Mouse (Mus musculus): Measurements from ENCODE around the gene Nectin4. TPM values are rescaled to one million over a fixed set of nuclear protein-coding genes. Genes with fewer than 3 reads are reported as not detected.

The Nectin4 gene
- polyA plus RNA-seq, 1 experiment from 2014 or later, result 2.3 TPM

DNA sequence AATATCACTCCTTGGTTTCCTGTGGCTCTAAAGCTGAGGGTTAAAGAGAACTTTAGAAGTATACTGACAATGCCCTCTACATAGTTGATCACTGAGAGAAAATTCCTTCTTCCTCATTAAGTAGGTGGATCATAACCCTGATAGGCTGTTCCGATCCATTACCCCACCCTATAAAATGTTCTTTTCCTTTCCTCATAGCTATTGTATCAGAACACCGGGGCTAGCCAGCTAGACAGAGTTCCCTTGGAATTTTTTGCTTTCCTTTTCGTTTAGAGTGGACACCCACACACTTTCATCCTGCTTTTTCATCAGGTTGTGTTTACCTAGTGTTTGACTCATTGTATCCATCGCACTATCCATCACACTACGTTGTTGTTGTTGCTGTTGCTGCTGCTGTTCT, 54.7 kb downstream of the Nectin4 start:
- Histone ChIP-seq H3K4me1 (ENCODE audit: insufficient read depth) (0 out of 2 replicates have a peak, but pooled peaks cover 5% of the 10 kb centered on the region), H3K4me2 (no peak overlapping the region), H3K27me3 (ENCODE audit: insufficient read depth, low read length) (no peaks in the 10 kb centered on the region), H3K9me3 (ENCODE audit: low read depth, low read length) (no peaks in the 10 kb centered on the region), H3K9ac (no peak overlapping the region), H3K4me3 (ENCODE audit: low read depth, low read length) (no peak overlapping the region), H3K27ac (ENCODE audit: low read depth) (no peak overlapping the region), H3K36me3 (ENCODE audit: insufficient read depth) (peaks cover 13% of the 10 kb centered on the region)
- DNase-seq (peak; percentile 19), ATAC-seq (ENCODE audit: insufficient read depth) (no peak)
- 42% methylated on average over 5 of the region's 5 CpGs for WGBS
- no peak for TF ChIP-seq CTCF (IDR thresholded peaks at IDR 0.05; ENCODE audit: low read depth)

GRCm38 (mm10) chr1:171425126-171425525, 55.2 kb downstream of the Nectin4 start:
- 35% methylated on average over 4 of the region's 4 CpGs for WGBS

GRCm38 (mm10) chr1:171432158-171432557, 62.3 kb downstream of the Nectin4 start:
- TF ChIP-seq CTCF (IDR thresholded peaks at IDR 0.05; ENCODE audit: low read depth), result no peak

More at GRCm38 (mm10) chr1:171425126-171425525, 55.2 kb downstream of the Nectin4 start:
- Histone ChIP-seq H3K4me3 (ENCODE audit: low read depth, low read length) (no peak overlapping the region), H3K9me3 (ENCODE audit: low read depth, low read length) (no peaks in the 10 kb centered on the region), H3K36me3 (ENCODE audit: insufficient read depth) (peaks cover 8% of the 10 kb centered on the region; the same call in 1 of the 2 replicates), H3K27me3 (ENCODE audit: insufficient read depth, low read length) (no peaks in the 10 kb centered on the region), H3K4me1 (ENCODE audit: insufficient read depth) (0 out of 2 replicates have a peak, but pooled peaks cover 5% of the 10 kb centered on the region), H3K9ac (no peak overlapping the region), H3K27ac (ENCODE audit: low read depth) (no peak overlapping the region), H3K4me2 (no peak overlapping the region)
- no peak for TF ChIP-seq CTCF (IDR thresholded peaks at IDR 0.05; ENCODE audit: low read depth)
- ATAC-seq (ENCODE audit: insufficient read depth) (no peak), DNase-seq (peak; percentile 72)

GRCm38 (mm10) chr1:171435288-171435814, 65.5 kb downstream of the Nectin4 start:
- peak; percentile 48 for DNase-seq
- peaks cover 14% of the 10 kb centered on the region for H3K4me1 ChIP-seq (ENCODE audit: insufficient read depth)
- no peaks in the 10 kb centered on the region for H3K27me3 ChIP-seq (ENCODE audit: insufficient read depth, low read length)
- H3K4me3 ChIP-seq (ENCODE audit: low read depth, low read length), result no peak overlapping the region
- H3K36me3 ChIP-seq (ENCODE audit: insufficient read depth), result no peaks in the 10 kb centered on the region
- H3K4me2 ChIP-seq, result no peak overlapping the region
- no peak overlapping the region for H3K9ac ChIP-seq
- no peak overlapping the region; the same call in 1 of the 2 replicates for H3K27ac ChIP-seq (ENCODE audit: low read depth)
- TF ChIP-seq CTCF (IDR thresholded peaks at IDR 0.05; ENCODE audit: low read depth), result no peak
- no peak for ATAC-seq (ENCODE audit: insufficient read depth)
- 21% methylated on average over 7 of the region's 7 CpGs for WGBS
- H3K9me3 ChIP-seq (ENCODE audit: low read depth, low read length), result no peaks in the 10 kb centered on the region

More at GRCm38 (mm10) chr1:171432158-171432557, 62.3 kb downstream of the Nectin4 start:
- no peak overlapping the region for H3K4me2 ChIP-seq
- no peak overlapping the region for H3K4me3 ChIP-seq (ENCODE audit: low read depth, low read length)
- WGBS, result 76% methylated on average over 5 of the region's 5 CpGs
- no peak for DNase-seq
- no peaks in the 10 kb centered on the region for H3K36me3 ChIP-seq (ENCODE audit: insufficient read depth)
- no peaks in the 10 kb centered on the region for H3K27me3 ChIP-seq (ENCODE audit: insufficient read depth, low read length)
- H3K9me3 ChIP-seq (ENCODE audit: low read depth, low read length), result no peaks in the 10 kb centered on the region
- no peak overlapping the region for H3K9ac ChIP-seq
- no peak overlapping the region for H3K27ac ChIP-seq (ENCODE audit: low read depth)
- ATAC-seq (ENCODE audit: insufficient read depth), result no peak
- peaks cover 6% of the 10 kb centered on the region; the same call in 1 of the 2 replicates for H3K4me1 ChIP-seq (ENCODE audit: insufficient read depth)

- ATAC-seq (ENCODE audit: insufficient read depth), result no peak
- DNase-seq, result no peak
- 28% methylated on average over 1 of the region's 1 CpGs for WGBS
- no peak overlapping the region for H3K9ac ChIP-seq
- H3K4me3 ChIP-seq (ENCODE audit: low read depth, low read length), result no peak overlapping the region
- no peak overlapping the region; the same call in 1 of the 2 replicates for H3K4me2 ChIP-seq
- H3K27ac ChIP-seq (ENCODE audit: low read depth), result no peak overlapping the region; the same call in 1 of the 2 replicates
- no peaks in the 10 kb centered on the region for H3K9me3 ChIP-seq (ENCODE audit: low read depth, low read length)
- no peak for TF ChIP-seq CTCF (IDR thresholded peaks at IDR 0.05; ENCODE audit: low read depth)
- peaks cover 20% of the 10 kb centered on the region for H3K4me1 ChIP-seq (ENCODE audit: insufficient read depth)
- no peaks in the 10 kb centered on the region for H3K27me3 ChIP-seq (ENCODE audit: insufficient read depth, low read length)
- H3K36me3 ChIP-seq (ENCODE audit: insufficient read depth), result no peaks in the 10 kb centered on the region
Measured at GRCm38 (mm10) chr1:171435974-171436373, 66.1 kb downstream of the Nectin4 start.

- peak within 1 kb of the TSS; percentile 89; the same call in 1 of the 2 replicates for H3K27ac ChIP-seq (ENCODE audit: low read depth)
- DNase-seq (peak; percentile 89), ATAC-seq (ENCODE audit: insufficient read depth) (peak; percentile 80)
- peaks cover 29% of the 10 kb centered on the region for H3K4me1 ChIP-seq (ENCODE audit: insufficient read depth)
- peak within 1 kb of the TSS; percentile 72 for H3K4me2 ChIP-seq
- peak within 1 kb of the TSS; percentile 73 for H3K9ac ChIP-seq
- 1% methylated on average over 44 of the region's 46 CpGs for WGBS
- no peaks in the 10 kb centered on the region for H3K9me3 ChIP-seq (ENCODE audit: low read depth, low read length)
- no peaks in the 10 kb centered on the region for H3K36me3 ChIP-seq (ENCODE audit: insufficient read depth)
- TF ChIP-seq CTCF (IDR thresholded peaks at IDR 0.05; ENCODE audit: low read depth), result peak; percentile 40
- peak within 1 kb of the TSS; percentile 67 for H3K4me3 ChIP-seq (ENCODE audit: low read depth, low read length)
- H3K27me3 ChIP-seq (ENCODE audit: insufficient read depth, low read length), result no peaks in the 10 kb centered on the region
Measured at GRCm38 (mm10) chr1:171437264-171438013, 67.5 kb downstream of the Nectin4 start, which contains the start of gene F11r. Gene F11r (plus strand): TSS chr1:171437535.

Other genes starting within 250 kb of the Nectin4 start
- gene Sdhc, start 219.5 kb upstream of the Nectin4 start, polyA plus RNA-seq (2014; fragmentation: Nextera tagmentation; extraction: Ambion mirVana), result 281 and 304 TPM in 2 replicates
- 0.24 and 0.49 TPM in 2 replicates for gene Mpz, start 219.4 kb upstream of the Nectin4 start, polyA plus RNA-seq (2014; fragmentation: Nextera tagmentation; extraction: Ambion mirVana)
- gene Pcp4l1, start 173.8 kb upstream of the Nectin4 start, polyA plus RNA-seq (2014; fragmentation: Nextera tagmentation; extraction: Ambion mirVana), result 5.7 and 6.0 TPM in 2 replicates
- gene Nr1i3, start 156.1 kb upstream of the Nectin4 start, polyA plus RNA-seq (2014; fragmentation: Nextera tagmentation; extraction: Ambion mirVana), result 0.13 and 0.23 TPM in 2 replicates
- gene Tomm40l, start 147.6 kb upstream of the Nectin4 start, polyA plus RNA-seq (2014; fragmentation: Nextera tagmentation; extraction: Ambion mirVana), result 33.7 and 37.9 TPM in 2 replicates
- gene Apoa2, start 145.0 kb upstream of the Nectin4 start, polyA plus RNA-seq (2014; fragmentation: Nextera tagmentation; extraction: Ambion mirVana), result 1.6 and 3.7 TPM in 2 replicates
- gene Fcer1g, start 135.7 kb upstream of the Nectin4 start, polyA plus RNA-seq (2014; fragmentation: Nextera tagmentation; extraction: Ambion mirVana), result 44.2 and 47.3 TPM in 2 replicates
- gene Adamts4, start 119.7 kb upstream of the Nectin4 start, polyA plus RNA-seq (2014; fragmentation: Nextera tagmentation; extraction: Ambion mirVana), result 6.6 and 7.5 TPM in 2 replicates
- gene Ndufs2, start 118.7 kb upstream of the Nectin4 start, polyA plus RNA-seq (2014; fragmentation: Nextera tagmentation; extraction: Ambion mirVana), result 244 and 250 TPM in 2 replicates
- 80.3 and 94.3 TPM in 2 replicates for gene B4galt3, start 99.8 kb upstream of the Nectin4 start, polyA plus RNA-seq (2014; fragmentation: Nextera tagmentation; extraction: Ambion mirVana)
- 50.9 and 51.7 TPM in 2 replicates for gene Ppox, start 88.9 kb upstream of the Nectin4 start, polyA plus RNA-seq (2014; fragmentation: Nextera tagmentation; extraction: Ambion mirVana)
- gene Usp21, start 82.1 kb upstream of the Nectin4 start, polyA plus RNA-seq (2014; fragmentation: Nextera tagmentation; extraction: Ambion mirVana), result 73.9 and 86.0 TPM in 2 replicates
- gene Ufc1, start 75.1 kb upstream of the Nectin4 start, polyA plus RNA-seq (2014; fragmentation: Nextera tagmentation; extraction: Ambion mirVana), result 107 and 108 TPM in 2 replicates
- gene Dedd, start 41.0 kb upstream of the Nectin4 start, polyA plus RNA-seq (2014; fragmentation: Nextera tagmentation; extraction: Ambion mirVana), result 48.8 and 48.9 TPM in 2 replicates
- 27.5 and 30.1 TPM in 2 replicates for gene Nit1, start 24.5 kb upstream of the Nectin4 start, polyA plus RNA-seq (2014; fragmentation: Nextera tagmentation; extraction: Ambion mirVana)
- 40.0 and 44.5 TPM in 2 replicates for gene Pfdn2, start 24.4 kb upstream of the Nectin4 start, polyA plus RNA-seq (2014; fragmentation: Nextera tagmentation; extraction: Ambion mirVana)
- 1.0 and 1.5 TPM in 2 replicates for gene Klhdc9, start 9.3 kb upstream of the Nectin4 start, polyA plus RNA-seq (2014; fragmentation: Nextera tagmentation; extraction: Ambion mirVana)
- 0.91 and 1.6 TPM in 2 replicates for gene Arhgap30, start 18.9 kb downstream of the Nectin4 start, polyA plus RNA-seq (2014; fragmentation: Nextera tagmentation; extraction: Ambion mirVana)
- gene Usf1, start 41.2 kb downstream of the Nectin4 start, polyA plus RNA-seq (2014; fragmentation: Nextera tagmentation; extraction: Ambion mirVana), result 81.0 and 81.9 TPM in 2 replicates
- gene Tstd1, start 48.8 kb downstream of the Nectin4 start, polyA plus RNA-seq (2014; fragmentation: Nextera tagmentation; extraction: Ambion mirVana), result 2.0 and 3.4 TPM in 2 replicates
- 83.6 and 91.3 TPM in 2 replicates for gene F11r, start 67.4 kb downstream of the Nectin4 start, polyA plus RNA-seq (2014; fragmentation: Nextera tagmentation; extraction: Ambion mirVana)
- 10.1 and 11.0 TPM in 2 replicates for gene Alyref2, start 133.4 kb downstream of the Nectin4 start, polyA plus RNA-seq (2014; fragmentation: Nextera tagmentation; extraction: Ambion mirVana)
- gene Itln1, start 165.2 kb downstream of the Nectin4 start, polyA plus RNA-seq (2014; fragmentation: Nextera tagmentation; extraction: Ambion mirVana), result not detected in 2 replicates
- gene Cd244a, start 189.1 kb downstream of the Nectin4 start, polyA plus RNA-seq (2014; fragmentation: Nextera tagmentation; extraction: Ambion mirVana), result 0.31 TPM in 1 of 2 replicates, not detected in the other
- gene Ly9, start 237.3 kb downstream of the Nectin4 start, polyA plus RNA-seq (2014; fragmentation: Nextera tagmentation; extraction: Ambion mirVana), result 0.14 TPM in 1 of 2 replicates, not detected in the other

Measured in lung, embryonic 14.5 days (tissue).